In genomic region chr10:51014901-51015300, GRCm38 (mm10) we compare ENCODE assay signal across 18 mouse cellular contexts.
DNase-seq lines count a peak whose midpoint lies in the region; ATAC-seq lines count a peak whose summit lies in the region.
"Had no signal": no experiment of that assay in that cellular context is flagged by ENCODE, and none has a peak within 500 bp of the region (broad histone marks: within the 10 kb centered on the region; RNA-seq: fewer than 3 reads in every experiment).

No protein-coding gene starts in this region.

- no peaks in the 10 kb centered on the region for H3K36me3 ChIP-seq in midbrain, embryonic 11.5 days (ENCODE audit: control insufficient read depth, insufficient read depth, low read length)
- no peaks in the 10 kb centered on the region for H3K36me3 ChIP-seq in midbrain, embryonic 10.5 days
- no peaks in the 10 kb centered on the region for H3K36me3 ChIP-seq in forebrain, embryonic 13.5 days (ENCODE audit: poor library complexity, severe bottlenecking)
- H3K36me3 ChIP-seq in hindbrain, embryonic 12.5 days = no peaks in the 10 kb centered on the region
- H3K36me3 ChIP-seq in neural tube, embryonic 13.5 days = no peaks in the 10 kb centered on the region
- H3K36me3 ChIP-seq in kidney, embryonic 15.5 days = no peaks in the 10 kb centered on the region
- H3K36me3 ChIP-seq: limb, embryonic 10.5 days; liver, embryonic 12.5 days; lung, embryonic 15.5 days; stomach, embryonic 15.5 days had no signal

- peaks cover 20% of the 10 kb centered on the region for H3K4me1 ChIP-seq in midbrain, embryonic 11.5 days (ENCODE audit: control insufficient read depth, insufficient read depth, low read length)
- H3K4me1 ChIP-seq in midbrain, embryonic 10.5 days = peaks cover 54% of the 10 kb centered on the region
- H3K4me1 ChIP-seq in forebrain, embryonic 13.5 days = peaks cover 17% of the 10 kb centered on the region
- peaks cover 16% of the 10 kb centered on the region; the same call in 1 of the 2 replicates for H3K4me1 ChIP-seq in hindbrain, embryonic 12.5 days
- H3K4me1 ChIP-seq in neural tube, embryonic 13.5 days (replicated peaks) = peaks cover 24% of the 10 kb centered on the region
- H3K4me1 ChIP-seq in kidney, embryonic 15.5 days = no peaks in the 10 kb centered on the region
- H3K4me1 ChIP-seq: liver, embryonic 12.5 days; lung, embryonic 15.5 days; stomach, embryonic 15.5 days had no signal

- H3K4me2 ChIP-seq in midbrain, embryonic 11.5 days = no peak overlapping the region
- H3K4me2 ChIP-seq in forebrain, embryonic 13.5 days = no peak overlapping the region
- H3K4me2 ChIP-seq in hindbrain, embryonic 12.5 days (replicated peaks) = no peak overlapping the region
- H3K4me2 ChIP-seq in neural tube, embryonic 13.5 days = no peak overlapping the region
- no peak overlapping the region for H3K4me2 ChIP-seq in kidney, embryonic 15.5 days
- H3K4me2 ChIP-seq: liver, embryonic 12.5 days; lung, embryonic 15.5 days; stomach, embryonic 15.5 days had no signal

- no peaks in the 10 kb centered on the region for H3K9me3 ChIP-seq in midbrain, embryonic 11.5 days (ENCODE audit: control insufficient read depth, low read length)
- no peaks in the 10 kb centered on the region for H3K9me3 ChIP-seq in midbrain, embryonic 10.5 days (replicated peaks)
- no peaks in the 10 kb centered on the region for H3K9me3 ChIP-seq in forebrain, embryonic 13.5 days (replicated peaks)
- no peaks in the 10 kb centered on the region for H3K9me3 ChIP-seq in hindbrain, embryonic 12.5 days (replicated peaks)
- no peaks in the 10 kb centered on the region for H3K9me3 ChIP-seq in neural tube, embryonic 13.5 days
- H3K9me3 ChIP-seq in kidney, embryonic 15.5 days (replicated peaks) = no peaks in the 10 kb centered on the region
- H3K9me3 ChIP-seq: limb, embryonic 10.5 days; liver, embryonic 12.5 days; lung, embryonic 15.5 days; stomach, embryonic 15.5 days had no signal

- no peak overlapping the region for H3K27ac ChIP-seq in midbrain, embryonic 11.5 days (ENCODE audit: low read depth, low read length)
- H3K27ac ChIP-seq in midbrain, embryonic 10.5 days (replicated peaks) = no peak overlapping the region
- peak overlapping the region; percentile 44; the same call in 1 of the 2 replicates for H3K27ac ChIP-seq in forebrain, embryonic 13.5 days
- no peak overlapping the region for H3K27ac ChIP-seq in hindbrain, embryonic 12.5 days
- H3K27ac ChIP-seq in neural tube, embryonic 13.5 days (replicated peaks) = no peak overlapping the region
- H3K27ac ChIP-seq in kidney, embryonic 15.5 days = no peak overlapping the region
- H3K27ac ChIP-seq: limb, embryonic 10.5 days; liver, embryonic 12.5 days; lung, embryonic 15.5 days; stomach, embryonic 15.5 days had no signal

- ATAC-seq in midbrain, embryonic 11.5 days (ENCODE audit: low FRiP score) = peak; percentile 67; the same call in 1 of the 2 replicates
- ATAC-seq in forebrain, embryonic 13.5 days = peak; percentile 83
- ATAC-seq in hindbrain, embryonic 12.5 days (ENCODE audit: low FRiP score) = peak; percentile 76
- peak; percentile 61; the same call in 1 of the 2 replicates for ATAC-seq in neural tube, embryonic 13.5 days (ENCODE audit: low read depth)
- no peak for ATAC-seq in kidney, embryonic 15.5 days (replicated peaks; ENCODE audit: low FRiP score)
- ATAC-seq: intestine, embryonic 16.5 days; liver, embryonic 12.5 days had no signal

- peaks cover 15% of the 10 kb centered on the region for H3K27me3 ChIP-seq in midbrain, embryonic 11.5 days (ENCODE audit: control insufficient read depth, insufficient read depth, low read length)
- peaks cover 89% of the 10 kb centered on the region for H3K27me3 ChIP-seq in midbrain, embryonic 10.5 days (ENCODE audit: low read depth, poor library complexity, severe bottlenecking)
- H3K27me3 ChIP-seq in forebrain, embryonic 13.5 days = peaks cover 4% of the 10 kb centered on the region
- peaks cover 2% of the 10 kb centered on the region; the same call in 1 of the 2 replicates for H3K27me3 ChIP-seq in hindbrain, embryonic 12.5 days
- H3K27me3 ChIP-seq in neural tube, embryonic 13.5 days = peaks cover 8% of the 10 kb centered on the region
- no peaks in the 10 kb centered on the region for H3K27me3 ChIP-seq in kidney, embryonic 15.5 days
- H3K27me3 ChIP-seq: liver, embryonic 12.5 days; lung, embryonic 15.5 days; stomach, embryonic 15.5 days had no signal

- peak; percentile 83 for DNase-seq in midbrain, embryonic 11.5 days (ENCODE audit: low spot score, missing footprints)
- DNase-seq in midbrain, embryonic 10.5 days (ENCODE audit: low spot score) = no peak
- no peak for DNase-seq in ovary, postnatal 10 days (ENCODE audit: low spot score)
- DNase-seq: adrenal gland, postnatal 14 days; cerebellum, postnatal 36 days; gastrocnemius, postnatal 25 days; heart, postnatal 14 days; layer of hippocampus, postnatal 36 days; right cerebral cortex, adult 18-20 months had no signal

- no peak overlapping the region for H3K9ac ChIP-seq in midbrain, embryonic 11.5 days (ENCODE audit: low read length)
- no peak overlapping the region for H3K9ac ChIP-seq in forebrain, embryonic 13.5 days
- no peak overlapping the region for H3K9ac ChIP-seq in hindbrain, embryonic 12.5 days
- H3K9ac ChIP-seq in neural tube, embryonic 13.5 days = no peak overlapping the region
- no peak overlapping the region for H3K9ac ChIP-seq in kidney, embryonic 15.5 days
- H3K9ac ChIP-seq: liver, embryonic 12.5 days; lung, embryonic 15.5 days; stomach, embryonic 15.5 days had no signal

- 18% methylated on average over 2 of the region's 2 CpGs for WGBS in midbrain, embryonic 11.5 days
- WGBS in midbrain, embryonic 10.5 days = 58% methylated on average over 2 of the region's 2 CpGs
- WGBS in forebrain, embryonic 13.5 days = 39% methylated on average over 2 of the region's 2 CpGs
- 22% methylated on average over 2 of the region's 2 CpGs for WGBS in hindbrain, embryonic 12.5 days
- 13% methylated on average over 2 of the region's 2 CpGs for WGBS in neural tube, embryonic 13.5 days
- 54% methylated on average over 2 of the region's 2 CpGs for WGBS in kidney, embryonic 15.5 days

- H3K4me3 ChIP-seq in midbrain, embryonic 11.5 days (ENCODE audit: low read depth, low read length) = no peak overlapping the region
- no peak overlapping the region for H3K4me3 ChIP-seq in midbrain, embryonic 10.5 days
- no peak overlapping the region for H3K4me3 ChIP-seq in forebrain, embryonic 13.5 days
- H3K4me3 ChIP-seq in hindbrain, embryonic 12.5 days = no peak overlapping the region
- no peak overlapping the region for H3K4me3 ChIP-seq in neural tube, embryonic 13.5 days
- no peak overlapping the region for H3K4me3 ChIP-seq in kidney, embryonic 15.5 days (replicated peaks)
- H3K4me3 ChIP-seq: limb, embryonic 10.5 days; liver, embryonic 12.5 days; lung, embryonic 15.5 days; stomach, embryonic 15.5 days had no signal
